Mouse (Mus musculus): ENCODE data around the gene Ascl4. TPM values are rescaled to one million over a fixed set of nuclear protein-coding genes. Genes with fewer than 3 reads are reported as not detected.
A peak's percentile ranks its signal among the peaks of the same experiment; 100 is the strongest.

Gene Ascl4
- polyA plus RNA-seq, 1 experiment from 2014 or later = not detected

DNA sequence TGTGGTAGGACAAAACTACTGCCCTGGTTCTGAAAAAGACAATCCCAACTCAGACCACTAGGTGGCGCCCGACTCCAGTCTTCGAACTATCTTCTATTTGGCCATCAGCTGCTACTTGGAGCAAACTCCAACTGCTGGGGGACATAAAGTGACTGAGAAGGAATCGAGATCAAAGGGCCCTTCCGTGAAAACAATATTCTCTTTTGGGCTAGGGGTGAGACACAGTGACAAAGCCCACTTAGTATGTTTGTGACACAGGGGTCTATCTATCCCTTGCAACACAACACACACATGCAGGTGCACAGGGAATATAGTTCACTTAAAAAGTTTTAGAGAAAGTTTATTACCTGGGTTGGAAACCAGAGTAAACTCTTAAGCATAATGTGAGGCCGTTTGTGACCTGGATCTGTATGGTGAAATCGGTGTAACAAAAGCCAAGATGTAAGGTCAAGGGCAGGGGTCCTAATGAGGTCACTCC lies 40.7 kb downstream of the Ascl4 start:
- Histone ChIP-seq H3K36me3 (replicated peaks; ENCODE audit: insufficient read depth, low read length) (no peaks in the 10 kb centered on the region), H3K4me2 (ENCODE audit: low read depth, low read length) (no peak overlapping the region), H3K9me3 (ENCODE audit: low read length) (no peaks in the 10 kb centered on the region), H3K4me3 (ENCODE audit: low read depth, low read length) (no peak overlapping the region), H3K27ac (ENCODE audit: low read depth) (no peak overlapping the region), H3K9ac (replicated peaks) (no peak overlapping the region), H3K27me3 (ENCODE audit: insufficient read depth, low read length) (no peaks in the 10 kb centered on the region), H3K4me1 (ENCODE audit: insufficient read depth) (no peaks in the 10 kb centered on the region)
- TF ChIP-seq EP300 (IDR thresholded peaks at IDR 0.05; ENCODE audit: low read depth) = no peak
- peak; percentile 92 for TF ChIP-seq CTCF (IDR thresholded peaks at IDR 0.05; ENCODE audit: low read depth)
- peak; percentile 82 for DNase-seq
- WGBS (ENCODE audit: insufficient replicate concordance) = 10% methylated on average over 7 of the region's 7 CpGs
- peak; percentile 40; the same call in 1 of the 2 replicates for ATAC-seq

DNA sequence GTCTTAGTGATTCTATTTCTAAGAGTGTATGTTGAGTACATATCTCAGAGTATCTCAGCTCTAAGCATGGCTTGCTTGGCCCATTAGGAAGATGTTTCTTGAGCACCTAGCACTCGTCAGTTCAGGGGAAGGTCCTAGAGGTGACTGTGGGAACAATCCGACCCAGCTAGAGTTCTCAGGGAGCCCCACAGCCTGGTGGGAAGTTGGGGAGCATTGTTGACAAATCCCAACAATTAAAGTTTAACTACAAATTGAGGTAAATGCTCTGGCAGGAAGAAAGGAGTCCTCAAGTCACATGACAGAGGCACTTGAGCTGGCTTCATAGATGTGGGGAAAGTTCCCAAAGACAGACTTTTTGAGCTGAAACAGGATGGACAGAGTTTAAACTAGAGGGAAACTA lies 41.2 kb downstream of the Ascl4 start:
- Histone ChIP-seq H3K36me3 (replicated peaks; ENCODE audit: insufficient read depth, low read length) (no peaks in the 10 kb centered on the region), H3K9ac (replicated peaks) (no peak overlapping the region), H3K27ac (ENCODE audit: low read depth) (no peak overlapping the region), H3K27me3 (ENCODE audit: insufficient read depth, low read length) (no peaks in the 10 kb centered on the region), H3K9me3 (ENCODE audit: low read length) (no peaks in the 10 kb centered on the region), H3K4me1 (ENCODE audit: insufficient read depth) (no peaks in the 10 kb centered on the region), H3K4me3 (ENCODE audit: low read depth, low read length) (no peak overlapping the region), H3K4me2 (ENCODE audit: low read depth, low read length) (no peak overlapping the region)
- TF ChIP-seq EP300 (IDR thresholded peaks at IDR 0.05; ENCODE audit: low read depth) (no peak), CTCF (IDR thresholded peaks at IDR 0.05; ENCODE audit: low read depth) (no peak)
- ATAC-seq (no peak), DNase-seq (no peak)
- WGBS (ENCODE audit: insufficient replicate concordance) = 39% methylated on average over 2 of the region's 2 CpGs

DNA sequence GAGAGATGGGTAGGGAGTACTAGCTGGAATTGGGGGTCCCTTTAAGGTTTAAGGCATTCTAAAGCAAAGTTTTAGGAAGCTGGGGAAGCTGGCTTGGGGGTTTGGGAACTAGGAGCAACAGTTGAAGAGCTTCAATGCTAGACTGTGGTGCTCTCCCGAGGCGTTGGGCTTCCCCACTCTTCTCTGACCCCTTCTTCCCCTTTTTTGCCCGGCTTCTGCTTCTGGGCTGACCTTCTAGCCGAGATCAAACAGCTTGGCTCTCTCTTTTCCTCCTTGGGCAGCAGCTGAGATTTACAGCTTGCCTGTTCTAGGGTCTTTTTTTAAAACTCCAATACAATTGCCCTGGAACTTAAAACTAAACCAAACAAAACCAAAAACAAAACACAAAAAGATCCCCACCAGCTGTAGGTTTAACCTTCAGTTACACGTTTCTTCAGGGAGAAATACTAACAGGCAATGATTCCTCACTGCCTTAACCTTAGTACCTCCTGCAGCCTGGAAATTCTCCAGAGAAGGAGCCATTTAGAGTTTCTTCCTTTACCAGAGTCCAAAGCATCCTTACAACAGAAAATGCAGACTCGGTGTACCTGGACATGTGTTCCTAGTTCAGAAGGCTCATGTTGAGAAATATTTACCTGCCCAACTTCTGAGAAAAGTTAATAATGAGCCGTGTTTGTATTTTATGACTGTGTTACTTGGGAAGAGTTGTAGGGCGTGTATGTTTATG lies 42.6 kb downstream of the Ascl4 start:
- Histone ChIP-seq H3K27ac (ENCODE audit: low read depth) (no peak overlapping the region), H3K9me3 (ENCODE audit: low read length) (no peaks in the 10 kb centered on the region), H3K9ac (replicated peaks) (no peak overlapping the region), H3K4me1 (ENCODE audit: insufficient read depth) (no peaks in the 10 kb centered on the region), H3K4me3 (ENCODE audit: low read depth, low read length) (no peak overlapping the region), H3K4me2 (ENCODE audit: low read depth, low read length) (no peak overlapping the region), H3K36me3 (replicated peaks; ENCODE audit: insufficient read depth, low read length) (no peaks in the 10 kb centered on the region), H3K27me3 (ENCODE audit: insufficient read depth, low read length) (no peaks in the 10 kb centered on the region)
- WGBS (ENCODE audit: insufficient replicate concordance) = 30% methylated on average over 8 of the region's 8 CpGs
- DNase-seq = no peak
- ATAC-seq = no peak
- TF ChIP-seq EP300 (IDR thresholded peaks at IDR 0.05; ENCODE audit: low read depth) (no peak), CTCF (IDR thresholded peaks at IDR 0.05; ENCODE audit: low read depth) (no peak)

DNA sequence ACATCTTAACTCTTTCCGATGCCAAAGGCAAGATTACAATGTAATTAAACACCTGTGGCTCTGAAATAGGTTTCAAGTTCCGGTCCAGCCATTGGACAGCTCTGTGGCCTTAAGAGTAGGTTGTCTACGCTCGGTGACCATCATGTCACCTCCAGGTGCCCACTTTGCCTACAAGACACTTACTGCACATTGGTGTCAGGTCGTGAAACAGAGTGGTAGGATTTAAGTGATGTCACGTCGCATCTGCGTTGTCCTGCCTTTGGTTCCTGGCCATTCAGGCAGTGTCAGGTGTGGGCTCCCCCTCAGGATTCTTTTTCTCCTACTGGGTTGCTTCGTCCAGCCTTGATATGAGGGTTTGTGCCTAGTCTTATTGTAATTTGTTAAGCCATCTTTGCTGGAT lies 44.3 kb downstream of the Ascl4 start:
- no peak overlapping the region for H3K9ac ChIP-seq (replicated peaks)
- TF ChIP-seq CTCF (IDR thresholded peaks at IDR 0.05; ENCODE audit: low read depth) (no peak), EP300 (IDR thresholded peaks at IDR 0.05; ENCODE audit: low read depth) (no peak)
- H3K27ac ChIP-seq (ENCODE audit: low read depth) = no peak overlapping the region
- WGBS (ENCODE audit: insufficient replicate concordance) = 76% methylated on average over 9 of the region's 9 CpGs
- H3K4me2 ChIP-seq (ENCODE audit: low read depth, low read length) = no peak overlapping the region
- DNase-seq = no peak
- H3K9me3 ChIP-seq (ENCODE audit: low read length) = no peaks in the 10 kb centered on the region
- H3K4me1 ChIP-seq (ENCODE audit: insufficient read depth) = no peaks in the 10 kb centered on the region
- no peak overlapping the region for H3K4me3 ChIP-seq (ENCODE audit: low read depth, low read length)
- no peaks in the 10 kb centered on the region for H3K36me3 ChIP-seq (replicated peaks; ENCODE audit: insufficient read depth, low read length)
- no peaks in the 10 kb centered on the region for H3K27me3 ChIP-seq (ENCODE audit: insufficient read depth, low read length)
- ATAC-seq = no peak

DNA sequence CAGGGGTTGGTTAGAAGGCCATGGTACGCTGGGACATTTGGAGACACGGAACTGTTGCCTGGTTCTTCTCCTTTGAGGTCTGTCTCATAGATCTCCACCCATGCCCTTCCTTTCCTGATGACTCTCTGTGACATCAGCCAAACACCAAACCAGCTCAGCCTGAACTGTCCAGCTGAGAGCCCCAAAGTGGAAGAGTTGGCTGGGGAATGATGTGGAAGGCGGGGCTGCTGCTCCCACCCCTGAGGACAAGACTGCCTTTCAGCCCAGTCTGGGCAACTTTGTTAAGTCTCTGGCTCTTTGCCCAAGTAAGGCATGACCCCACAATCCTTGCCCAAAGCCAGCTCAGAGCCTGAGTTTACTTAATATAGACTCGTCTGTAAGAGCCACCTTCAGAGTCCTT lies 45.4 kb downstream of the Ascl4 start:
- no peaks in the 10 kb centered on the region for H3K4me1 ChIP-seq (ENCODE audit: insufficient read depth)
- H3K9me3 ChIP-seq (ENCODE audit: low read length) = no peaks in the 10 kb centered on the region
- TF ChIP-seq EP300 (IDR thresholded peaks at IDR 0.05; ENCODE audit: low read depth) = no peak
- TF ChIP-seq CTCF (IDR thresholded peaks at IDR 0.05; ENCODE audit: low read depth) = no peak
- H3K27me3 ChIP-seq (ENCODE audit: insufficient read depth, low read length) = no peaks in the 10 kb centered on the region
- no peak overlapping the region for H3K27ac ChIP-seq (ENCODE audit: low read depth)
- WGBS (ENCODE audit: insufficient replicate concordance) = 65% methylated on average over 4 of the region's 4 CpGs
- H3K4me2 ChIP-seq (ENCODE audit: low read depth, low read length) = no peak overlapping the region
- no peak for ATAC-seq
- no peak overlapping the region for H3K9ac ChIP-seq (replicated peaks)
- no peak overlapping the region for H3K4me3 ChIP-seq (ENCODE audit: low read depth, low read length)
- DNase-seq = no peak
- H3K36me3 ChIP-seq (replicated peaks; ENCODE audit: insufficient read depth, low read length) = no peaks in the 10 kb centered on the region

DNA sequence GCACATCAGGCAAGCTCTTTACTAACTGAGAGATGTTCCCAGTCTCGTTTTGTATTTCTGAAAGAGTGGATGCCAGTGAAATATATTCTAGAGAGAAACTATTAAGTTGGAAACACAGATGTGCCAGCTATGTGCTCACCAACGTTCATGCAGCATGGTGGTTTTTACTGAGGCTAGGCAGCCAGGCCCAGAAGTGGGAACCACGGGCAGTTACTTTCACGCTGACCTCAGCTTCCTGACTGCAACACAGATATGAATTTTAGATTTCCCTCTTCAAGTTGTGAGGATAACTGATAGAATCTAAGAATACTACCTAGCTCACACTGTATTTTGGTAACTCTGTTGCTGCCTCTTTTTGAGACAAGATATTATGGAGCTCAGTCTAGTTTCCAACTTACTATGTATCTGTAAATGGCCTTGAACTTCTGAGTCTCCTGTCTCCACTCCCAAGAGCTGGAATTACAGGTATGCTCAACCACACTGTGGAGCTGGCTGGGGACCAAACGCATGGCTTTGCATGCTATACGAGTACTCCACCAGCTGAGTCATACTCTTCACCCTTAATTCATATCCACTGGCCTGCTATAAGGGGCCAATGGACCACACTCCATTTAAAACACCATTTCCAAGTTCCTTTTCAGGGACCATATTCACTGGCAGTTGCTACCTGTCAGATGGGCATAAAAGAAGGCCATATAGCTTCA lies 62.1 kb downstream of the Ascl4 start:
- TF ChIP-seq CTCF (IDR thresholded peaks at IDR 0.05; ENCODE audit: low read depth) (no peak), EP300 (IDR thresholded peaks at IDR 0.05; ENCODE audit: low read depth) (no peak)
- no peak for ATAC-seq
- DNase-seq = no peak
- Histone ChIP-seq H3K9me3 (ENCODE audit: low read length) (no peaks in the 10 kb centered on the region), H3K4me2 (ENCODE audit: low read depth, low read length) (no peak overlapping the region), H3K4me3 (ENCODE audit: low read depth, low read length) (no peak overlapping the region), H3K27me3 (ENCODE audit: insufficient read depth, low read length) (no peaks in the 10 kb centered on the region), H3K36me3 (replicated peaks; ENCODE audit: insufficient read depth, low read length) (no peaks in the 10 kb centered on the region), H3K9ac (replicated peaks) (no peak overlapping the region), H3K27ac (ENCODE audit: low read depth) (no peak overlapping the region), H3K4me1 (ENCODE audit: insufficient read depth) (no peaks in the 10 kb centered on the region)
- WGBS (ENCODE audit: insufficient replicate concordance) = 34% methylated on average over 6 of the region's 6 CpGs
